Mouse (Mus musculus): ENCODE results near the gene Gm9821. TPM values are rescaled to one million over a fixed set of nuclear protein-coding genes. Genes with fewer than 3 reads are reported as not detected.
A peak's percentile ranks its signal among the peaks of the same experiment; 100 is the strongest.

Gene Gm9821
- total RNA-seq, 2 experiments from 2014 or later: not detected

GRCm38 (mm10) chr2:91961901-91962761 lies 16.6 kb downstream of the Gm9821 start:
- intact Hi-C loops (cut with DNase I; ENCODE audit: low total_unique reads): loop anchor here (2.0 kb wide), 1 partner anchor 17 kb away; the partner anchor contains the start of gene Gm9821

GRCm38 (mm10) chr2:91962864-91963401 lies 17.4 kb downstream of the Gm9821 start:
- intact Hi-C loops (cut with DNase I; ENCODE audit: low total_unique reads): no loop called here
- DNase-seq: peak; percentile 40

More at GRCm38 (mm10) chr2:91961901-91962761, 16.6 kb downstream of the Gm9821 start:
- DNase-seq: no peak

DNA sequence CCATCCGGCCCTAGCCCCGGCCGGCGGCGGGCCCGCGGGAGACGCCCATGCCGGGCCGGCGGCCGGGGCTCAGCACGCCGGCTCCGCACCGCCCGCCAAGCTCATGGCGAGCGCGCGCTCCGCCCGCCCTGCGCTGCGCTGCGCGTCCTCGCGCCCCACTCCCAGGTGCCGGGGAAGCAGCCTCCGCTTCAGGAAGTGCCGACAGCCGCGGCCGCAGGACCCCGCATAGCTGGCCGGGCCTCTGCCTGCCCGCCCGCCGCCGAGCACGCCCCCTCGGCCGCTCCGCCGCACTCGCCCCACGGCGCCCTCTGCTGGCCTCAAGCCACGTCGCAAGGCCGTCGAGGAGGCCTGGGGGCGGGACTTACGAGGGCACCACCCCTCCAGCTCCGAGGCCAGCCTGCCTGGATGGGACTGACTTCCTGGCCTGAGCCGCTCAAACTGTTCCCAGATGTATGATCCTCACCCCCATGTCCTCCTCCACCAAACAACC lies 18.0 kb downstream of the Gm9821 start:
- intact Hi-C loops (cut with DNase I; ENCODE audit: low total_unique reads): no loop called here
- DNase-seq: peak; percentile 97

DNA sequence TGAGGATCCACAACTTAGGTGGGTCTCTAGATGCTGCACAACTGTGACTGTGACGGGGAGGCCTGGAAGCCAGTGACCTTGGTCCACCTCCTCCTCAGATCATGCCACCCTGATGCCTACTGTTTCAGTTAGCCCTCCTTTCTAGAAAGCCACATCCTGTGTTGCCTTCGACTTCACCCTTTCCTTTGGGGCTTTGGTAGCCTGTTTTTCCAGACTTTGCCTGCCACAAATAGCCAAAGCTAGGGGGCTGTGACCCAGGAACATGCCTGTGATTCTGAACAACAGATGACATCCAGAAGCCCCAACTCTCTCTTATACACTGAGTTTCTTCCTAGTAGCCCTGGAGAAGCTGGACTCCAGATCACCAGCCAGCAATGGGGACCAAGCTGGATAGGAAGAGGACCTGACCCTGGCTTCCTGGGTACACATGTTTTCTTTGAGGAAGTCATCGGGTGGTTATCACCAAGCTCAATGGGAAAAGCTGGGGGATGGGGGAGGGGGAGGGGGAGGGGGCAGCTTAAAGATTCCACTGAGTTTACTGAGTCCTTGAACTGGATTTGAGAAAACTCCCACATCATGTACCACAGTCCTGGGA lies 19.2 kb downstream of the Gm9821 start:
- intact Hi-C loops (cut with DNase I; ENCODE audit: low total_unique reads): no loop called here
- DNase-seq: no peak

DNA sequence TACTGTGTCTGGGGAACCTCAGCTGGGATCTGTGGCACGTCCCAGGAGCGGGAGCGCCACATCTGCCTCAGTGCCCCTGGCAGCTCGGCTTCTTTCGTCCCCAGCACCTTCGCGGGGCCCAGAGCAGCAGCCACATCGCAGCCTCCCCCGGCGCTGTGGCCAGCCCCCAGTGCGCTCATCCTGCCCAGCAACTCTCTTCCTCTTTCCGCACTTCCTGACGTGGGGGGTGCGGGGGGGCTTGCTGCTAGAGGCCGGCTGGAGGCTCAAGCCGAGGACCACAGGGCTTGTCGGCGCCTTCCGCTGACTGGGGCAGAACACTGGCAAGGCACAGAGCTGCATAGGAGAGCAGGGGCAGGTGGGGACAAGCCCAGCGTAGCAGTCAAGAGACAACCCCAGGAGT lies 19.9 kb downstream of the Gm9821 start:
- peak; percentile 74 for DNase-seq
- intact Hi-C loops (cut with DNase I; ENCODE audit: low total_unique reads): no loop called here

GRCm38 (mm10) chr2:91966367-91966766 lies 20.9 kb downstream of the Gm9821 start:
- intact Hi-C loops (cut with DNase I; ENCODE audit: low total_unique reads): no loop called here
- no peak for DNase-seq

GRCm38 (mm10) chr2:91967962-91968361 lies 22.5 kb downstream of the Gm9821 start:
- intact Hi-C loops (cut with DNase I; ENCODE audit: low total_unique reads): no loop called here
- DNase-seq: no peak

- intact Hi-C loops (cut with DNase I; ENCODE audit: low total_unique reads): no loop called here
- peak; percentile 68 for DNase-seq
These were observed 26.0 kb downstream of the Gm9821 start for GRCm38 (mm10) chr2:91971231-91972097.

DNA sequence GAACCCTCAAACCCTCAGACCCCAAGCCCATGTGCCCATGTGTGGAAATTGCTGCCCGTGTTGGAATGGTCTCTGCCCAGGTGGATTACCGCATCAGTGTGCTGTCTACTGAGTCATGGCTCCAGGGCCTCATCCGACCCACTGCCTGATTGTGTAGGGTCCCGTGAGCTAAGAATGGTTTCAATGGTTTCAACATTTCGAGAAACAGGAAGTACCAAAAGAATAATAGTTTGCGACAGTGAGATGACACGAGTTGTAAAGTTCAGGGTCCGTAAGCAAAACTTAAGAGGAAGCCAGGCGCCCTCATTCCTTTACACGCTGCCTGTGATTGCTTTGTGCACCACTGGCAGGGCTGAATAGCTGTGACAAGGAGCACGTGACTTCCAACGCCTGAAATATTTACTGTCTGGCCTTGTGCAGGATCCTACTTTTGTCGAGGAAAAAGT lies 26.6 kb downstream of the Gm9821 start:
- intact Hi-C loops (cut with DNase I; ENCODE audit: low total_unique reads): no loop called here
- no peak for DNase-seq

DNA sequence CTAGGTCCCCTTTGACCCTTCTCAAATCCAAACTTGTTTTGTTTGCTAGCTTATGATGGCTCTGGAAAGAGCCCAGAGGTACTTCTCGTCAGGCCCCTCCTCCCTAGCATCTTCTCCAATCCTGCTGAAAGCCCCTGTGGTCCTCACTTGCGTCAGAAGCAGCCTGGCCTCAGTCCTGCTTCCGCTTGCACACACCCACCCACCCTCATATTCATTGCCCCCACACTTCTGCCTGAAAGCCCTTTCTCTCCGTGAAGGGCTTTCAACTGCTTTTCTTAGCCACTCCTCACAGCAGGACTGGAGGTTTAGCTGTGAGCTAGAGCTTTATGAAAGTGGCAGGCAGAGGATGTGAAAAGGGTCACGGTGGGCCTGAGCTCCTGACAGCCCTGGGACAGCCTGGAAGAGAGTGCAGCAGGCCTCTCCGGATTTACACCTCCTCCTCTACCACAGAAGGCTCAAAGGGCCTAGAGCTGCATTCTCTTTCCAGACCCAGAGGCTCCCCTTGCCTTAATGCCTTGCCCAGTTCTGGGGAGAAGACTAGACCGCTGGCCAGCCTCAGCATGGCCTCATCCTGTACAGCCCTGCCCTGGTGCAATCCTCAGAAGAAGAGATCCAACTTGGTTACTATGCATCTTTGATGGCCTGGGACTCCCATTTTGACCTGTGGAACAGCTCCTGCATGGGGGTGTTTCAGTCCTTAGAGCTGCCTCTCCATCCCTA lies 28.1 kb downstream of the Gm9821 start:
- intact Hi-C loops (cut with DNase I; ENCODE audit: low total_unique reads): no loop called here
- DNase-seq: no peak

GRCm38 (mm10) chr2:91975581-91976541 lies 30.4 kb downstream of the Gm9821 start, which contains the start of gene Dgkz:
Gene Dgkz (minus strand): TSS chr2:91975864.
- DNase-seq: no peak
- intact Hi-C loops (cut with DNase I; ENCODE audit: low total_unique reads): no loop called here

GRCm38 (mm10) chr2:91977960-91978359 lies 32.5 kb downstream of the Gm9821 start:
- intact Hi-C loops (cut with DNase I; ENCODE audit: low total_unique reads): no loop called here
- DNase-seq: no peak

DNA sequence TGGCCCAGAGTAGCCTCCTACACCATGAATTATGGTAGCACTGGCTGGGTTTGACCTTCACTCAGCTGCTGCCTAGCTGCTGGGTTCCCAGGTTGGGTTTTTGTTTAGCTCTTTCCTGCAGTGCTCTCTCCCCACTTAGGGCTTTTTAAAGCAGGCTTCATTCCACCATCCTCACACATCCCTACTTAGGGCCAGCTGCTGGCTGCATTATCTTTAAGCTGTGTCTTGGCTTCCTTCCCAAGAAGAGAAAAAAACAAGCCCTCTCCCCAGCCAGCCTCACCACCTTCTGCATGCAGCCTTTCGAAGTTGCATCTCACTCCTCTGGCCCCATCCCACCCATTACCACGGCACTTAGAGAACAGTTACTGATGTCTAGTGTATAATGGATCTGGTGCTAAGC lies 33.0 kb downstream of the Gm9821 start:
- intact Hi-C loops (cut with DNase I; ENCODE audit: low total_unique reads): no loop called here
- no peak for DNase-seq

DNA sequence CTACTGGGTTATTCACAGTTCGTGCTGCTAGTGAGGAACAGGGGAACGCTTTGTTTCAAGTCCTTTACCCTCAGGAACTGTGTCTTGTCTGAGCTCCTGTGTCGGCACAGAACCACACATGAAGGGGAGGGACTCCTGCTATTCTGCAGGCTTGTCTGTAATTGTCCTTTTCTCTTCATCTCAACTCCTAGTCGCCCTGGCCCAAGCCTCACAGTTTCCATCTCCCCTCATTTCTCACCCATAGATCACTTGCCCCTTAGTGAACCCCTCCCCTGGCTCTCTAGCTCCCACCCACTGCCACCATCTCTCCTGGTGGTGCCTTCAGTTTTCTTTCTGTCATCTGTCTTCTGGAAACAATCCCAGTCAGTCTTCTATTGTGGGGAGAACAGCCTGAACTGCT lies 34.7 kb downstream of the Gm9821 start:
- intact Hi-C loops (cut with DNase I; ENCODE audit: low total_unique reads): no loop called here
- no peak for DNase-seq

GRCm38 (mm10) chr2:91980830-91981229 lies 35.3 kb downstream of the Gm9821 start:
- intact Hi-C loops (cut with DNase I; ENCODE audit: low total_unique reads): no loop called here
- no peak for DNase-seq

- DNase-seq: peak; percentile 41
These were observed 38.9 kb downstream of the Gm9821 start for GRCm38 (mm10) chr2:91984439-91984838.

GRCm38 (mm10) chr2:91984906-91985525 lies 39.5 kb downstream of the Gm9821 start:
- no peak for DNase-seq
- intact Hi-C loops (cut with DNase I; ENCODE audit: low total_unique reads): loop anchor here (5.0 kb wide), 2 partner anchors 72 to 452 kb away; no protein-coding TSS in a partner anchor

More at GRCm38 (mm10) chr2:91984439-91984838, 38.9 kb downstream of the Gm9821 start:
- intact Hi-C loops (cut with DNase I; ENCODE audit: low total_unique reads): no loop called here

Data from gastrocnemius, postnatal 14 days (tissue).